Mouse (Mus musculus) liver, embryonic 15.5 days (tissue): ENCODE results near the gene Rbmxl2. TPM values are rescaled to one million over a fixed set of nuclear protein-coding genes. Genes with fewer than 3 reads are reported as not detected.

Source experiments
- ATAC-seq: fragments of 200-750 bp; cut with Nextera tagmentation; 2 replicates; pipeline ENCODE4 v1.8.0; 2017; ENCODE audit warnings: moderate number of reproducible peaks, mild to moderate bottlenecking, moderate library complexity; ENCODE audit not compliant: insufficient read depth
- H3K27ac ChIP-seq: fragments of 300-500 bp; sonication (generic); replicated peaks from 2 replicates; pipeline ENCODE4 v1.5.1; 2015; ENCODE audit warnings: mild to moderate bottlenecking, inconsistent platforms
- H3K27me3 ChIP-seq: fragments of 300-500 bp; sonication (generic); 2 replicates; pipeline ENCODE4 v1.6.1; 2015; ENCODE audit warnings: mild to moderate bottlenecking, inconsistent platforms
- H3K36me3 ChIP-seq: fragments of 300-500 bp; sonication (generic); replicated peaks from 2 replicates; pipeline ENCODE4 v1.6.1; 2015; ENCODE audit warnings: moderate library complexity, mild to moderate bottlenecking, inconsistent platforms
- H3K4me1 ChIP-seq: fragments of 300-500 bp; sonication (generic); replicated peaks from 2 replicates; pipeline ENCODE4 v1.6.1; 2015; ENCODE audit warnings: inconsistent platforms
- H3K4me2 ChIP-seq: fragments of 300-500 bp; sonication (generic); 2 replicates; pipeline ENCODE4 v1.6.1; 2015; ENCODE audit warnings: moderate library complexity, mild to moderate bottlenecking, inconsistent platforms
- H3K4me3 ChIP-seq: fragments of 300-500 bp; sonication (generic); replicated peaks from 2 replicates; pipeline ENCODE4 v1.5.1; 2015; ENCODE audit warnings: mild to moderate bottlenecking, inconsistent platforms
- H3K9ac ChIP-seq: fragments of 300-500 bp; sonication (generic); 2 replicates; pipeline ENCODE4 v1.6.1; 2015; ENCODE audit warnings: moderate library complexity, mild to moderate bottlenecking, inconsistent platforms
- H3K9me3 ChIP-seq: fragments of 300-500 bp; sonication (generic); replicated peaks from 2 replicates; pipeline ENCODE4 v1.6.1; 2016; ENCODE audit warnings: inconsistent platforms
- WGBS: fragments of 180-500 bp; shearing (Covaris S2); methylation state at CpG from one replicate; pipeline ENCODE4 v1.1.7; 2015; ENCODE audit warnings: mixed read lengths; ENCODE audit not compliant: insufficient replicate concordance; 5-methylcytosine and 5-hydroxymethylcytosine counted together
- polyA plus RNA-seq: library from polyadenylated mRNA; unstranded; fragments of >200 nt; fragmentation: Nextera tagmentation; extraction: Ambion mirVana; gene quantifications from 2 replicates; pipeline ENCODE4 v1.2.1, GENCODE M21; 2015

The Rbmxl2 gene
- not detected in 2 replicates for polyA plus RNA-seq

GRCm38 (mm10) chr7:107209204-107209860 is at the start of gene Rbmxl2:
Rbmxl2 (plus strand) TSS chr7:107209445.
- Histone ChIP-seq H3K9ac (no peak within 1 kb of the TSS), H3K27me3 (peaks cover 29% of the 10 kb centered on the region), H3K4me2 (no peak within 1 kb of the TSS), H3K27ac (no peak within 1 kb of the TSS), H3K9me3 (peaks cover 12% of the 10 kb centered on the region), H3K4me3 (no peak within 1 kb of the TSS), H3K4me1 (no peaks in the 10 kb centered on the region), H3K36me3 (no peaks in the 10 kb centered on the region)
- no peak for ATAC-seq
- 33% methylated on average over 66 of the region's 70 CpGs for WGBS

- H3K9ac ChIP-seq = no peak within 1 kb of the TSS
- no peak within 1 kb of the TSS for H3K4me2 ChIP-seq
- no peak within 1 kb of the TSS for H3K27ac ChIP-seq
- H3K9me3 ChIP-seq = no peaks in the 10 kb centered on the region
- H3K4me3 ChIP-seq = no peak within 1 kb of the TSS
- H3K27me3 ChIP-seq = no peaks in the 10 kb centered on the region
- WGBS = 61% methylated on average over 10 of the region's 10 CpGs
- H3K4me1 ChIP-seq = no peaks in the 10 kb centered on the region
- no peak for ATAC-seq
- H3K36me3 ChIP-seq = no peaks in the 10 kb centered on the region
Observed at GRCm38 (mm10) chr7:107166690-107167089, 42.6 kb upstream of the Rbmxl2 start, which contains the start of gene Nlrp14. Nlrp14 (plus strand) TSS chr7:107166990.

GRCm38 (mm10) chr7:107180406-107180805 is 28.8 kb upstream of the Rbmxl2 start:
- Histone ChIP-seq H3K27me3 (no peaks in the 10 kb centered on the region), H3K4me3 (no peak overlapping the region), H3K36me3 (no peaks in the 10 kb centered on the region), H3K9ac (no peak overlapping the region), H3K4me2 (no peak overlapping the region), H3K9me3 (no peaks in the 10 kb centered on the region), H3K4me1 (no peaks in the 10 kb centered on the region), H3K27ac (no peak overlapping the region)
- WGBS = 38% methylated on average over 2 of the region's 2 CpGs
- no peak for ATAC-seq

GRCm38 (mm10) chr7:107201817-107202216 is 7.4 kb upstream of the Rbmxl2 start:
- Histone ChIP-seq H3K4me1 (no peaks in the 10 kb centered on the region), H3K9me3 (no peaks in the 10 kb centered on the region), H3K36me3 (no peaks in the 10 kb centered on the region), H3K4me2 (no peak overlapping the region), H3K27ac (no peak overlapping the region), H3K27me3 (no peaks in the 10 kb centered on the region), H3K9ac (no peak overlapping the region), H3K4me3 (no peak overlapping the region)
- WGBS = 32% methylated on average over 3 of the region's 3 CpGs
- ATAC-seq = no peak

- peaks cover 12% of the 10 kb centered on the region for H3K9me3 ChIP-seq
- no peak overlapping the region for H3K27ac ChIP-seq
- H3K27me3 ChIP-seq = peaks cover 29% of the 10 kb centered on the region
- H3K4me3 ChIP-seq = no peak overlapping the region
- H3K36me3 ChIP-seq = no peaks in the 10 kb centered on the region
- no peak overlapping the region for H3K4me2 ChIP-seq
- 79% methylated on average over 3 of the region's 3 CpGs for WGBS
- H3K9ac ChIP-seq = no peak overlapping the region
- no peak for ATAC-seq
- H3K4me1 ChIP-seq = no peaks in the 10 kb centered on the region
Observed at GRCm38 (mm10) chr7:107207843-107208242, 1.4 kb upstream of the Rbmxl2 start.

GRCm38 (mm10) chr7:107210126-107210576 is 906 bp downstream of the Rbmxl2 start:
- Histone ChIP-seq H3K4me3 (no peak overlapping the region), H3K27ac (no peak overlapping the region), H3K9me3 (peaks cover 12% of the 10 kb centered on the region), H3K36me3 (no peaks in the 10 kb centered on the region), H3K4me1 (no peaks in the 10 kb centered on the region), H3K9ac (no peak overlapping the region), H3K4me2 (no peak overlapping the region), H3K27me3 (peaks cover 29% of the 10 kb centered on the region)
- no peak for ATAC-seq
- WGBS = 32% methylated on average over 77 of the region's 77 CpGs

- H3K27me3 ChIP-seq = peaks cover 10% of the 10 kb centered on the region
- H3K27ac ChIP-seq = no peak overlapping the region
- ATAC-seq = no peak
- no peaks in the 10 kb centered on the region for H3K9me3 ChIP-seq
- H3K9ac ChIP-seq = no peak overlapping the region
- no peak overlapping the region for H3K4me3 ChIP-seq
- no peaks in the 10 kb centered on the region for H3K4me1 ChIP-seq
- H3K36me3 ChIP-seq = no peaks in the 10 kb centered on the region
- H3K4me2 ChIP-seq = no peak overlapping the region
Observed at GRCm38 (mm10) chr7:107215723-107216122, 6.5 kb downstream of the Rbmxl2 start.

- Histone ChIP-seq H3K4me3 (no peak overlapping the region), H3K27me3 (no peaks in the 10 kb centered on the region), H3K9ac (no peak overlapping the region), H3K9me3 (no peaks in the 10 kb centered on the region), H3K4me1 (no peaks in the 10 kb centered on the region), H3K27ac (no peak overlapping the region), H3K36me3 (no peaks in the 10 kb centered on the region), H3K4me2 (no peak overlapping the region)
- 41% methylated on average over 2 of the region's 2 CpGs for WGBS
- ATAC-seq = no peak
Observed at GRCm38 (mm10) chr7:107216845-107217244, 7.6 kb downstream of the Rbmxl2 start.

- Histone ChIP-seq H3K4me1 (no peaks in the 10 kb centered on the region), H3K9me3 (no peaks in the 10 kb centered on the region), H3K27ac (no peak overlapping the region), H3K4me2 (no peak overlapping the region), H3K27me3 (no peaks in the 10 kb centered on the region), H3K36me3 (no peaks in the 10 kb centered on the region), H3K9ac (no peak overlapping the region), H3K4me3 (no peak overlapping the region)
- no peak for ATAC-seq
- WGBS = 47% methylated on average over 3 of the region's 3 CpGs
Observed at GRCm38 (mm10) chr7:107236854-107237253, 27.6 kb downstream of the Rbmxl2 start.

- ATAC-seq = no peak
Observed at GRCm38 (mm10) chr7:107237498-107237897, 28.3 kb downstream of the Rbmxl2 start.

GRCm38 (mm10) chr7:107241371-107241883 is 32.2 kb downstream of the Rbmxl2 start:
- Histone ChIP-seq H3K4me1 (no peaks in the 10 kb centered on the region), H3K9me3 (no peaks in the 10 kb centered on the region), H3K27me3 (no peaks in the 10 kb centered on the region), H3K9ac (no peak overlapping the region), H3K4me2 (no peak overlapping the region), H3K36me3 (no peaks in the 10 kb centered on the region), H3K27ac (no peak overlapping the region), H3K4me3 (no peak overlapping the region)
- 67% methylated on average over 5 of the region's 5 CpGs for WGBS
- no peak for ATAC-seq

More at GRCm38 (mm10) chr7:107237498-107237897, 28.3 kb downstream of the Rbmxl2 start:
- Histone ChIP-seq H3K36me3 (no peaks in the 10 kb centered on the region), H3K27me3 (no peaks in the 10 kb centered on the region), H3K27ac (no peak overlapping the region), H3K4me1 (no peaks in the 10 kb centered on the region), H3K4me2 (no peak overlapping the region), H3K4me3 (no peak overlapping the region), H3K9ac (no peak overlapping the region), H3K9me3 (no peaks in the 10 kb centered on the region)
- WGBS = 46% methylated on average over 3 of the region's 3 CpGs
